Mouse (Mus musculus) forebrain, postnatal 0 days (tissue): ENCODE results near the gene Yipf2. TPM values are rescaled to one million over a fixed set of nuclear protein-coding genes. Genes with fewer than 3 reads are reported as not detected.

ENCODE experiments used
- ATAC-seq: fragments of 200-750 bp; cut with Nextera tagmentation; 2 replicates; pipeline ENCODE4 v1.8.0; 2017; ENCODE audit warnings: mild to moderate bottlenecking, moderate library complexity
- DNase-seq: peaks from one replicate; pipeline ENCODE4 v3.0.0-alpha.2; 2015
- H3K27ac ChIP-seq: fragments of 300-500 bp; sonication (generic); 2 replicates; pipeline ENCODE4 v1.5.1; 2014; ENCODE audit warnings: low read depth, mild to moderate bottlenecking, antibody characterized with exemption, low read length, moderate library complexity, mixed read lengths
- H3K27me3 ChIP-seq: fragments of 300-500 bp; sonication (generic); 2 replicates; pipeline ENCODE4 v1.6.1; 2014; ENCODE audit warnings: mild to moderate bottlenecking, low read length, mixed read lengths; ENCODE audit not compliant: insufficient read depth
- H3K36me3 ChIP-seq: fragments of 300-500 bp; sonication (generic); 2 replicates; pipeline ENCODE4 v1.6.1; 2014; ENCODE audit warnings: mild to moderate bottlenecking, moderate library complexity; ENCODE audit not compliant: insufficient read depth
- H3K4me1 ChIP-seq: fragments of 300-500 bp; sonication (generic); 2 replicates; pipeline ENCODE4 v1.6.1; 2014; ENCODE audit warnings: antibody characterized with exemption; ENCODE audit not compliant: insufficient read depth
- H3K4me2 ChIP-seq: fragments of 300-500 bp; sonication (generic); 2 replicates; pipeline ENCODE4 v1.6.1; 2014; ENCODE audit warnings: low read depth, mild to moderate bottlenecking, moderate library complexity
- H3K4me3 ChIP-seq: fragments of 300-500 bp; sonication (generic); 2 replicates; pipeline ENCODE4 v1.5.1; 2014; ENCODE audit warnings: low read depth, low read length, mixed read lengths
- H3K9ac ChIP-seq: fragments of 300-500 bp; sonication (generic); 2 replicates; pipeline ENCODE4 v1.6.1; 2014; ENCODE audit warnings: mild to moderate bottlenecking
- H3K9me3 ChIP-seq: fragments of 300-500 bp; sonication (generic); 2 replicates; pipeline ENCODE4 v1.6.1; 2016; ENCODE audit warnings: low read length
- CTCF ChIP-seq: sonication (generic); IDR thresholded peaks from 2 replicates; pipeline ENCODE4 v1.5.1; 2016; ENCODE audit warnings: antibody characterized with exemption, control low read depth, low read depth
- WGBS: fragments of 180-500 bp; shearing (Covaris S2); extraction: QIAGEN DNeasy Blood & Tissue Kit; methylation state at CpG from one replicate; pipeline ENCODE4 v1.1.7; 2014; 5-methylcytosine and 5-hydroxymethylcytosine counted together
- polyA plus RNA-seq: library from polyadenylated mRNA; unstranded; fragments of >200 nt; fragmentation: Nextera tagmentation; extraction: Ambion mirVana; gene quantifications from 2 replicates; pipeline ENCODE4 v1.2.1, GENCODE M21; 2015
- total RNA-seq: library from RNA; depleted of rRNA; stranded (reverse); fragments of >200 nt; gene quantifications from 2 replicates; pipeline ENCODE4 v1.2.3, GENCODE M21; 2014; rRNA removed

Gene Yipf2
- total RNA-seq (10.6 and 16.0 TPM in 2 replicates), polyA plus RNA-seq (12.0 and 12.6 TPM in 2 replicates)

DNA sequence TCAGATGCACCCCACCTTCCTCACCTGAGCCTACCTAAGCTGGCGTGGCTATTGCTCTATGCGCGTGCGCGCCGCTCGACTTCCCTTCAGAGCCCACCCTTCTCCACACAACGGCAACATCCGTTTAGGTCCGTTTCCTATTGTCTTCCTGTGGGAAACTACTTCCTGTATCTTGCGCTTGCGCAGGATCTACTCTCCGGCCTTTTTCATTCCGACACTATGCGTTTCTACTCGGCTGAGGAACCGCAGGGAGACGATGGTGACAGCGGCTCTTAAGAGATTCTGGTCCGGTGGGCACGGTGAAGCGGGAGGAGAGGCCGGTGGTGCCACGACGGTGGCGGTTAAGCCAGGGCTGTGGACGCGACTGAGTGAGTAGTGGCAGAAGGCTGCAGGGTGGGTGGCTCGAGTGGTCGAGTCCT lies at the start of gene Yipf2, which contains the start of gene Timm29:
Gene Yipf2, minus strand, starts transcription at position 126 of the 419 bp plus-strand sequence.
Gene Timm29, plus strand, starts transcription at position 20 of the 419 bp plus-strand sequence.
- Histone ChIP-seq H3K9me3 (no peaks in the 10 kb centered on the region), H3K27ac (peak within 1 kb of the TSS; percentile 90), H3K36me3 (peaks cover 30% of the 10 kb centered on the region), H3K27me3 (no peaks in the 10 kb centered on the region), H3K4me3 (peak within 1 kb of the TSS; percentile 78), H3K9ac (peak within 1 kb of the TSS; percentile 76), H3K4me2 (peak within 1 kb of the TSS; percentile 96), H3K4me1 (peaks cover 23% of the 10 kb centered on the region)
- WGBS: under 1% methylated on average over 30 of the region's 30 CpGs
- TF ChIP-seq CTCF: no peak
- DNase-seq (peak; percentile 98), ATAC-seq (peak; percentile 95)

- H3K4me1 ChIP-seq: no peaks in the 10 kb centered on the region
- H3K27me3 ChIP-seq: no peaks in the 10 kb centered on the region
- H3K9ac ChIP-seq: no peak overlapping the region
- no peak overlapping the region for H3K27ac ChIP-seq
- no peaks in the 10 kb centered on the region for H3K9me3 ChIP-seq
- ATAC-seq (no peak), DNase-seq (no peak)
- H3K4me2 ChIP-seq: no peak overlapping the region
- H3K4me3 ChIP-seq: no peak overlapping the region
- no peak for TF ChIP-seq CTCF
- WGBS: 97% methylated on average over 11 of the region's 11 CpGs
- H3K36me3 ChIP-seq: peaks cover 97% of the 10 kb centered on the region
Measured at GRCm38 (mm10) chr9:21639031-21639430, 46.4 kb upstream of the Yipf2 start.

DNA sequence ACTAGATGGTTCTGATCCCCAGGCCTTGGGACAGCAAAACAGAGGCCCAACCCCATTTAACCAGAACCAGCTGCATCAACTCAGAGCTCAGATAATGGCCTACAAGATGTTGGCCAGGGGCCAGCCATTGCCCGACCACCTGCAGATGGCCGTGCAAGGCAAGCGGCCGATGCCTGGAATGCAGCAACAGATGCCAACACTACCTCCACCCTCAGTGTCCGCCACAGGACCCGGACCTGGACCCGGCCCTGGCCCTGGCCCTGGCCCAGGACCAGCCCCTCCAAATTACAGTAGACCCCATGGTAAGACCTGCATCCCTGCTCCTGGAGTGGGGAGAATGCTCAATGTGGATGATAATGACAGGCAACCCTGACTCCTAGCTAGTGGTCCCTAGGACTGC lies 43.0 kb upstream of the Yipf2 start:
- Histone ChIP-seq H3K4me3 (no peak overlapping the region), H3K9me3 (no peaks in the 10 kb centered on the region), H3K36me3 (peaks cover 79% of the 10 kb centered on the region), H3K27ac (no peak overlapping the region), H3K9ac (no peak overlapping the region), H3K4me1 (no peaks in the 10 kb centered on the region), H3K4me2 (no peak overlapping the region), H3K27me3 (no peaks in the 10 kb centered on the region)
- no peak for DNase-seq
- no peak for TF ChIP-seq CTCF
- 49% methylated on average over 7 of the region's 7 CpGs for WGBS
- ATAC-seq: no peak

DNA sequence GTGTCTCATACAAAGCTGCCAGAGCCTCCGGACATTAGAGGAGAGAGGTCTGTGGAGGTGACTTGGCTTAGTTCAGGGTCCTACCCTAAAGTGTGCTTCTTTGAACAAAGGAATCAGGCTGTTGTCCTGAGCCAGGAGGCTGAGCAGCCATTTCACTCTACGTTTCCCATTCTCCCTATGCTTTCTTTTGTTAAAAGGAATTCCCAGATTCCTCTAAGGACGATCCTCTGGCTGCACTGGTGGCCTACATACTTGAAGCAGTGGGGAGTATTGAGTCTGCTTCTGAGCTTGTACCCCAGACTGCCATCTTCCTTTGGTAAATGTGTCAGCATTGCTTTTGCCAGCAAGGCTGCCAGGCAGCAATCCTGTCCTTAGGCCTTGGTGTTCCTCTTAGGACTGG lies 40.5 kb upstream of the Yipf2 start:
- Histone ChIP-seq H3K9ac (no peak overlapping the region), H3K4me2 (no peak overlapping the region), H3K4me3 (no peak overlapping the region), H3K36me3 (peaks cover 55% of the 10 kb centered on the region), H3K27ac (no peak overlapping the region), H3K27me3 (no peaks in the 10 kb centered on the region), H3K4me1 (no peaks in the 10 kb centered on the region), H3K9me3 (no peaks in the 10 kb centered on the region)
- TF ChIP-seq CTCF: no peak
- WGBS: 73% methylated on average over 3 of the region's 3 CpGs
- ATAC-seq (no peak), DNase-seq (no peak)

DNA sequence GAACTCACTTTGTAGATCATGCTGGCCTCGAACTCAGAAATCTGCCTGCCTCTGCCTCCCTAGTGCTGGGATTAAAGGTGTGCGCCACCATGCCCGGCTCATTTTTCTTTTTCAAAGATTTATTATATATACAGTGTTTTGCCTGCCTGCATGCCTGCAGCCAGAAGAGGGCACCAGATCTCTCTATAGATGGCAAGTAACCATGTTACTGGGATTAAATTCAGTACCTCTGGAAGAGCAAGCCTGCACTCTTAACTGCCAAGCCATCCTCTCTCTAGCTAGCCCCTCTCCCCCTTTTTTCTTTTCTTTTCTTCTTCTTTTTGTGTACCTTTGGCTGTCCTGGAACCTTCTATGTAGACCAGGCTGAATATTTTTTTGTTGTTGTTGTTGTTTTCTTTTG lies 38.0 kb upstream of the Yipf2 start:
- H3K4me1 ChIP-seq: no peaks in the 10 kb centered on the region
- no peaks in the 10 kb centered on the region for H3K9me3 ChIP-seq
- no peak overlapping the region for H3K4me2 ChIP-seq
- H3K27me3 ChIP-seq: no peaks in the 10 kb centered on the region
- TF ChIP-seq CTCF: peak; percentile 56
- DNase-seq: peak; percentile 44
- no peak overlapping the region for H3K4me3 ChIP-seq
- 81% methylated on average over 3 of the region's 3 CpGs for WGBS
- peak; percentile 67; the same call in 1 of the 2 replicates for ATAC-seq
- no peak overlapping the region for H3K9ac ChIP-seq
- peaks cover 32% of the 10 kb centered on the region for H3K36me3 ChIP-seq
- H3K27ac ChIP-seq: no peak overlapping the region

- Histone ChIP-seq H3K9ac (no peak overlapping the region), H3K27ac (no peak overlapping the region), H3K4me2 (no peak overlapping the region), H3K27me3 (no peaks in the 10 kb centered on the region), H3K36me3 (0 out of 2 replicates have a peak, but pooled peaks cover 3% of the 10 kb centered on the region), H3K4me1 (no peaks in the 10 kb centered on the region), H3K9me3 (no peaks in the 10 kb centered on the region), H3K4me3 (no peak overlapping the region)
- 40% methylated on average over 5 of the region's 5 CpGs for WGBS
- TF ChIP-seq CTCF: no peak
- DNase-seq (peak; percentile 16), ATAC-seq (no peak)
Measured at GRCm38 (mm10) chr9:21627145-21627795, 34.6 kb upstream of the Yipf2 start.

DNA sequence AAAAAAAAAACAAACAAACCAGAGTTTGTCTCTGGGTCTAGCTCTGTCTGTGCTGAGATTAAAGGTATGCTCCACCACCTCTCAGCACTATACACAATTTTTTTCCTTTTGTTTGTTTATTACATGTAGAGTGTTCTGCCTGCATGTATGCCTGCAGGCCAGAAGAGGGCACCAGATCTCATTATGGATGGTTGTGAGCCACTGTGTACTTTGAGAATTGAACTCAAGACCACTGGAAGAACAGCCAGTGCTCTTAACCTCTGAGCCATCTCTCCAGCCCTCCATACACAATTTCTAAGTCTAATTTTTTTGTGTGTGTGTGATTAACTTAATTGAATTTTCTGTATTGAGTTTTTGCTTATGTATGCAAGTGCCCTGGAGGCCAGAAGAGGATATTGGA lies 33.9 kb upstream of the Yipf2 start:
- Histone ChIP-seq H3K27ac (no peak overlapping the region), H3K36me3 (no peaks in the 10 kb centered on the region), H3K9me3 (no peaks in the 10 kb centered on the region), H3K4me3 (no peak overlapping the region), H3K4me2 (no peak overlapping the region), H3K27me3 (no peaks in the 10 kb centered on the region), H3K4me1 (no peaks in the 10 kb centered on the region), H3K9ac (no peak overlapping the region)
- ATAC-seq (no peak), DNase-seq (no peak)
- TF ChIP-seq CTCF: peak; percentile 55; the same call in 1 of the 2 replicates
